Mouse (Mus musculus) bone marrow macrophage, adult 2 months (primary cell): ENCODE measurements around the gene Nmnat2.

Experiments
- CTCF ChIP-seq: IDR thresholded peaks from 2 replicates; pipeline ENCODE4 v1.5.1; 2012; ENCODE audit warnings: low read depth, mild to moderate bottlenecking, low read length, moderate library complexity
- POLR2A ChIP-seq: IDR thresholded peaks from 2 replicates; pipeline ENCODE4 v1.6.1; 2012; ENCODE audit warnings: mild to moderate bottlenecking, low read depth, low read length, borderline replicate concordance

- TF ChIP-seq CTCF (no peak), POLR2A (no peak)
These were observed 136.0 kb downstream of the Nmnat2 start for GRCm38 (mm10) chr1:153090807-153091206.
